Mouse (Mus musculus) hindbrain, embryonic 11.5 days (tissue): ENCODE measurements around the gene Nek9. TPM values are rescaled to one million over a fixed set of nuclear protein-coding genes. Genes with fewer than 3 reads are reported as not detected.
A peak's percentile ranks its signal among the peaks of the same experiment; 100 is the strongest.

ENCODE experiments used
- ATAC-seq: fragments of 200-750 bp; cut with Nextera tagmentation; 2 replicates; pipeline ENCODE4 v1.8.0; 2017; ENCODE audit warnings: mild to moderate bottlenecking, moderate TSS enrichment, moderate library complexity; ENCODE audit not compliant: low FRiP score
- DNase-seq: peaks from one replicate; pipeline ENCODE4 v3.0.0-alpha.2; 2015; ENCODE audit warnings: low spot score
- H3K27ac ChIP-seq: fragments of 300-500 bp; sonication (generic); 2 replicates; pipeline ENCODE4 v1.5.1; 2014; ENCODE audit warnings: mild to moderate bottlenecking, low read depth, low read length
- H3K27me3 ChIP-seq: fragments of 300-500 bp; sonication (generic); 2 replicates; pipeline ENCODE4 v1.6.1; 2014; ENCODE audit warnings: mild to moderate bottlenecking, low read length, moderate library complexity, mixed read lengths; ENCODE audit not compliant: control insufficient read depth, insufficient read depth
- H3K36me3 ChIP-seq: fragments of 300-500 bp; sonication (generic); 2 replicates; pipeline ENCODE4 v1.6.1; 2014; ENCODE audit warnings: mild to moderate bottlenecking, low read length, moderate library complexity, mixed read lengths; ENCODE audit not compliant: control insufficient read depth, insufficient read depth
- H3K4me1 ChIP-seq: fragments of 300-500 bp; sonication (generic); replicated peaks from 2 replicates; pipeline ENCODE4 v1.6.1; 2014; ENCODE audit warnings: low read length, mixed read lengths; ENCODE audit not compliant: control insufficient read depth, insufficient read depth
- H3K4me2 ChIP-seq: fragments of 300-500 bp; sonication (generic); replicated peaks from 2 replicates; pipeline ENCODE4 v1.6.1; 2014; ENCODE audit warnings: mild to moderate bottlenecking, low read depth, low read length
- H3K4me3 ChIP-seq: fragments of 300-500 bp; sonication (generic); 2 replicates; pipeline ENCODE4 v1.5.1; 2014; ENCODE audit warnings: low read depth, low read length
- H3K9ac ChIP-seq: fragments of 300-500 bp; sonication (generic); 2 replicates; pipeline ENCODE4 v1.6.1; 2014; ENCODE audit warnings: low read depth, low read length
- H3K9me3 ChIP-seq: fragments of 300-500 bp; sonication (generic); 2 replicates; pipeline ENCODE4 v1.6.1; 2016; ENCODE audit warnings: low read length; ENCODE audit not compliant: control insufficient read depth
- WGBS: fragments of 180-500 bp; shearing (Covaris S2); extraction: QIAGEN DNeasy Blood & Tissue Kit; methylation state at CpG from one replicate; pipeline ENCODE4 v1.1.7; 2014; 5-methylcytosine and 5-hydroxymethylcytosine counted together
- polyA plus RNA-seq: library from polyadenylated mRNA; unstranded; fragments of >200 nt; fragmentation: Nextera tagmentation; extraction: Ambion mirVana; gene quantifications from 2 replicates; pipeline ENCODE4 v1.2.1, GENCODE M21; 2014

The Nek9 gene
- polyA plus RNA-seq, 1 experiment from 2014 or later = 13.4 TPM

GRCm38 (mm10) chr12:85354061-85354460 lies 14.9 kb upstream of the Nek9 start:
- DNase-seq (no peak), ATAC-seq (no peak)
- no peaks in the 10 kb centered on the region for H3K4me1 ChIP-seq
- no peaks in the 10 kb centered on the region for H3K27me3 ChIP-seq
- no peak overlapping the region for H3K4me2 ChIP-seq
- WGBS = 88% methylated on average over 3 of the region's 3 CpGs
- H3K36me3 ChIP-seq = no peaks in the 10 kb centered on the region
- no peak overlapping the region for H3K4me3 ChIP-seq
- no peaks in the 10 kb centered on the region for H3K9me3 ChIP-seq
- no peak overlapping the region for H3K9ac ChIP-seq
- no peak overlapping the region for H3K27ac ChIP-seq

DNA sequence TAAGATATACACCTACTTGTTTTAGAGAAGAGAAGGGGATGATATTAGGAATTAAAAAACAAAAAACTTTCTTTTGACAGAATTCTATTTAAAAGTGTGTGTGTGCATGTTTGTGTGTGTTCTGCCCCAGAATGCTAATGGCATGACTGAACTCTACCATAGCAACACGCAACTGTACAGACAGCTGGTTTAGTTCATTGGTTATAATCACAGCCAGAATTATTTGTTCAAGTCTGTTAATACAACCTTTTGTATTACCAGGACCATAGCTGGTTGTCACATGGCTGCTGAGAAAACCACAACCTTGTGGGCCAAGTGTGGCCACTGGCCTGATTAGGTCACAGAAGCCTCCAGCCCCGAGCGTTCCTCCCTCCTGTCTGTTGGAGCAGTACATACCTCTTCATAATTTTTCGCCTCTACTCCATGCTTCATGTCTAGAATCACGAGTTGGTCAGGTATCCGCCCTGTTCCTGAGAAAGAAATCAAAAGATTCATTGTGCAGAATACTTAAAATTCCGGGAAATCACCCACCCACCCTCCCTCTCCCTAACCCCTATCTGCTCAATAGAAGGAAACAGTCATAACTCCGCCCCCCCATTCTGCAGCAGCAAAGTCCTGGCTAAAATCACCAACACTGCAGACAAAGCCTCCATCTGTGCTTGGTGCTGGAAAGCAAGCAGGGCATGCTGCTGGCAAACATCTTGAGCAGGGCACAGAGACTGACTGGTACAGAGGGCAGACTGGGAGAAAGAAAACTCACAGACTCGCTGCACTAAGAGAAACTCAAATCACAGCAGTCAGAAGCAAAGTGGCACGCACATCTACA lies 11.5 kb upstream of the Nek9 start:
- H3K4me2 ChIP-seq = no peak overlapping the region
- H3K9ac ChIP-seq = no peak overlapping the region
- H3K4me1 ChIP-seq = no peaks in the 10 kb centered on the region
- no peak overlapping the region for H3K27ac ChIP-seq
- DNase-seq (no peak), ATAC-seq (0 out of 2 replicates have a peak, but pooled peaks have one; percentile 19)
- H3K9me3 ChIP-seq = no peaks in the 10 kb centered on the region
- H3K36me3 ChIP-seq = no peaks in the 10 kb centered on the region
- H3K27me3 ChIP-seq = no peaks in the 10 kb centered on the region
- WGBS = 86% methylated on average over 10 of the region's 10 CpGs
- no peak overlapping the region for H3K4me3 ChIP-seq

DNA sequence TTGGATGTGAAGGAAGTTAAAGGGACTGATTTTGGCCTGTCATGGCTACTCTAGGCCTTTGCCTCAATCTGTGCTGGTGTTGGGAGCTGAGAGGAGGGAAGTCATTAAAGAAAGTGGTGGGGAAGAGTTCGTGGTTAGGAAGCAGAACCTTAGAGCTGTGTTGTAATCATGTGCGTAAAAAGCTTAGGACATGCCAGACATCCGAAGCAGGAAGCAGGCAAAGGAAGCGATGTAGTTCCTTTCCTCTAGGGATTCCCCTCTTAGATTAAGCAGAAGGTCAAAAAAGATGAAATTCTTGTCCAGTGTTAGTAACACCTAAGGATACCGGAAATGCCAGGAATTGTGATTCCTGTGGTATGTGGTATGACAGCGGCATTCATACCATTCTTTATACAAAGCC lies 9.2 kb upstream of the Nek9 start:
- no peak overlapping the region for H3K4me2 ChIP-seq
- no peaks in the 10 kb centered on the region for H3K27me3 ChIP-seq
- ATAC-seq (no peak), DNase-seq (no peak)
- no peak overlapping the region for H3K27ac ChIP-seq
- no peak overlapping the region for H3K4me3 ChIP-seq
- 95% methylated on average over 6 of the region's 6 CpGs for WGBS
- H3K9ac ChIP-seq = no peak overlapping the region
- H3K9me3 ChIP-seq = no peaks in the 10 kb centered on the region
- no peaks in the 10 kb centered on the region for H3K36me3 ChIP-seq
- H3K4me1 ChIP-seq = no peaks in the 10 kb centered on the region

DNA sequence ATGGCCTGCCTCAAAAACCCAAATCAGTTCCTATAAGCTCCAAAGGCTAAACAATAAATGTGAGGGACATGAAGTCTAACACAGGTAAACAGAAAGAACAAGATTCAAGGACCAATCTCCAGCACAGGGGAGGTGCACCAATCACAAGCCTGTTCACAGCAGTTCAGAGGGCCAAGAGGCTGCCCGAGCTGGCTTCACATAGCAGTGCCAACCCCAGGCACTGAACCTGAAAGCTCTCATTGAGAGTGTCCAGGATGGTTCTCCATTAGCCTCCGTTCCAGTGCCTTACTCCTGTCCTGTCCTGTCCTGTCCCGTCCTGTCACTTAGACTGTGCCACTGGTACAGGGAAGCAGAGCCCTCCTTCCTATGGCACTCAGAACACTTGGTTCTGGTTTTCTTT lies 8.0 kb upstream of the Nek9 start:
- H3K4me2 ChIP-seq = no peak overlapping the region
- WGBS = 76% methylated on average over 3 of the region's 3 CpGs
- DNase-seq = no peak
- no peak overlapping the region for H3K9ac ChIP-seq
- no peaks in the 10 kb centered on the region for H3K36me3 ChIP-seq
- no peaks in the 10 kb centered on the region for H3K9me3 ChIP-seq
- H3K4me3 ChIP-seq = no peak overlapping the region
- no peak for ATAC-seq
- no peaks in the 10 kb centered on the region for H3K27me3 ChIP-seq
- no peak overlapping the region for H3K27ac ChIP-seq
- no peaks in the 10 kb centered on the region for H3K4me1 ChIP-seq

DNA sequence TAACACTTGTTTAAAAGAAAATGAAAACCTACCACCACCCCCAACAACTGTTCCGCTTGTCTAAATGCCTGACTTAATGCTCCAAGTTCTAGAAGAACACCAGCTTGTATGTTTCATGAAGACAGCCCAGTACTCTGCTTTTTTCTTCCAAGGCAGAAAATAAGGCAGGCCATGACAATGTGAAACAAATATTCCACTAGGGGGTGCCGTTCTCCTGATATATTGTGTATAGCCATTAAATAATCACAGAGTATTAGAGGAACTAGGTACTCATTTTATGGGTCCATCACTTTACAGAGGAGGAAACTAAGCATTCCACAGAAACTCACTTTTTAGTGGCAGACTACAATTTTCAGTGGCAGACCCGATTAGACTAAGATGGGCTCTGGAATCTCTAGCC lies 7.2 kb upstream of the Nek9 start:
- Histone ChIP-seq H3K36me3 (no peaks in the 10 kb centered on the region), H3K27ac (no peak overlapping the region), H3K9ac (no peak overlapping the region), H3K27me3 (no peaks in the 10 kb centered on the region), H3K4me1 (no peaks in the 10 kb centered on the region), H3K9me3 (no peaks in the 10 kb centered on the region), H3K4me2 (no peak overlapping the region), H3K4me3 (no peak overlapping the region)
- DNase-seq (peak; percentile 85), ATAC-seq (no peak)
- WGBS = 67% methylated on average over 3 of the region's 3 CpGs

GRCm38 (mm10) chr12:85345559-85345958 lies 6.4 kb upstream of the Nek9 start:
- H3K4me2 ChIP-seq = no peak overlapping the region
- no peak overlapping the region for H3K9ac ChIP-seq
- 97% methylated on average over 6 of the region's 6 CpGs for WGBS
- no peaks in the 10 kb centered on the region for H3K9me3 ChIP-seq
- no peaks in the 10 kb centered on the region for H3K27me3 ChIP-seq
- H3K4me3 ChIP-seq = no peak overlapping the region
- H3K4me1 ChIP-seq = no peaks in the 10 kb centered on the region
- no peaks in the 10 kb centered on the region for H3K36me3 ChIP-seq
- DNase-seq (no peak), ATAC-seq (no peak)
- H3K27ac ChIP-seq = no peak overlapping the region

DNA sequence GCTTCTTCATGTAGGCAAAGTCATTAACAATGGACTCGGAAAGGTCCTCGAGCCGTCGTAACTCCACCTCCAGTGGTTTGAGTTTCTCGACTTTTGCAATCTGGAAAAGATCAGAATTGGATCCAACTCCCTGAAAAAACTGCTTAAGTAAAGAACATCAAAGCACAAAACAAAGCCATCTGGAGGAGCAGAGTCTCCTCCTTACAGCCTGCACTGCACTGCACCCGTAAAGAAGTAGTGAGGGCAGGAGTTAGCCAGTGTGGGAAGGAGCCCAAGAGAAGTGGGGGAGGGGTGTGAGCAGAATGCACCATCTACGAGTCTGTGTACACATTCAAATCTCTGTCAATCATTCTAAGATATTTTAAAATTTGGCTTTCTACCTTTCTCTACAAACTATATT lies 5.1 kb upstream of the Nek9 start:
- no peaks in the 10 kb centered on the region for H3K9me3 ChIP-seq
- WGBS = 80% methylated on average over 7 of the region's 7 CpGs
- no peak overlapping the region for H3K4me3 ChIP-seq
- ATAC-seq (no peak), DNase-seq (no peak)
- H3K4me1 ChIP-seq = no peaks in the 10 kb centered on the region
- H3K4me2 ChIP-seq = no peak overlapping the region
- H3K9ac ChIP-seq = no peak overlapping the region
- no peaks in the 10 kb centered on the region for H3K36me3 ChIP-seq
- no peak overlapping the region for H3K27ac ChIP-seq
- H3K27me3 ChIP-seq = no peaks in the 10 kb centered on the region

DNA sequence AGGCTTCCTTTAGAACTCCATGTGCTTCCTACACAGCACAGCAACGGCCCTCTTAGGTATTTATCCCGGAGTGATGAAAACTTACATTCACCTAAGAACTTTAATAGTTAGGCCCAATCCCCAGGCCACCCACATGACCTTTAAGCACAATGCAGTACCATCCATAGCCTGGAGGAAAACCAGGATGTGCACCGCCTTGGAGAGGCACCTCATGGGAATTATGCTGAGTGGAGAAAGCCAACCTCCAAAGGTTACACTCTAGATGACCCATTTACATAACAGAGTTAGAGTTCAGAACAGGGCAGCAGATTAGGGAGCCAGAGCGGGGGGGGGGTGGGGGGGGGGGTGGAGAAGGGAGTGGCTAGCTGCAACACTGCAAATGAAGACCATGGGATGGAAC lies 3.1 kb upstream of the Nek9 start:
- H3K9me3 ChIP-seq = no peaks in the 10 kb centered on the region
- DNase-seq (no peak), ATAC-seq (peak; percentile 36; the same call in 1 of the 2 replicates)
- H3K9ac ChIP-seq = no peak overlapping the region
- H3K36me3 ChIP-seq = no peaks in the 10 kb centered on the region
- H3K4me2 ChIP-seq = no peak overlapping the region
- 73% methylated on average over 4 of the region's 4 CpGs for WGBS
- no peaks in the 10 kb centered on the region for H3K4me1 ChIP-seq
- no peak overlapping the region for H3K27ac ChIP-seq
- no peak overlapping the region for H3K4me3 ChIP-seq
- H3K27me3 ChIP-seq = no peaks in the 10 kb centered on the region

DNA sequence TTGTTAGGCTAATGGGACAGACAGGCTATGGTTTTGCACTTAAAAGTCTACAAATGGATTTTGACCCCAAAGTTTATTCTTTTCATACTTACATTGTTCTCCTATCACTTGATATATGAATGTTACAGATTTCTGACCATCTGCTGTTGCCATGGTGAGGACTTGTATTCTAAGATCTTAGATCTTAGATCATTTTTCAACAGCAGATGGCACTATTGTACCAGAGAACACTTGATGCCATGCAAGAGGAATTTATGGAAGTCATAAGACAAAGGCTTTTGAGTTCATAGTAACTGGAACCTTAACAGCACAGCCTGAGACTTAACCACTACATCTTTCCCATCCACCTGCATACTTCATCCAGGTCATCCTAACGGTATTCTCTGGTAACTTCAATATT lies 2.0 kb upstream of the Nek9 start:
- no peaks in the 10 kb centered on the region for H3K9me3 ChIP-seq

More for the DNA sequence above, 2.0 kb upstream of the Nek9 start:
- no peak overlapping the region for H3K4me2 ChIP-seq
- ATAC-seq (no peak), DNase-seq (peak; percentile 79)
- H3K4me3 ChIP-seq = no peak overlapping the region
- H3K27me3 ChIP-seq = no peaks in the 10 kb centered on the region
- no peak overlapping the region for H3K27ac ChIP-seq
- H3K9ac ChIP-seq = no peak overlapping the region
- WGBS = 61% methylated on average over 1 of the region's 1 CpGs
- no peaks in the 10 kb centered on the region for H3K36me3 ChIP-seq
- H3K4me1 ChIP-seq = no peaks in the 10 kb centered on the region
